Mouse (Mus musculus) stomach, adult 2 months (tissue): ENCODE data around the gene Xpo4. TPM values are rescaled to one million over a fixed set of nuclear protein-coding genes. Genes with fewer than 3 reads are reported as not detected.

Source experiments
- polyA plus RNA-seq: library from polyadenylated mRNA; depleted of rRNA; stranded (reverse); fragments of >200 nt; gene quantifications from 2 replicates; pipeline ENCODE4 v1.2.3, GENCODE M21; 2012; rRNA removed

Gene Xpo4
- 0.26 and 0.74 TPM in 2 replicates for polyA plus RNA-seq

DNA sequence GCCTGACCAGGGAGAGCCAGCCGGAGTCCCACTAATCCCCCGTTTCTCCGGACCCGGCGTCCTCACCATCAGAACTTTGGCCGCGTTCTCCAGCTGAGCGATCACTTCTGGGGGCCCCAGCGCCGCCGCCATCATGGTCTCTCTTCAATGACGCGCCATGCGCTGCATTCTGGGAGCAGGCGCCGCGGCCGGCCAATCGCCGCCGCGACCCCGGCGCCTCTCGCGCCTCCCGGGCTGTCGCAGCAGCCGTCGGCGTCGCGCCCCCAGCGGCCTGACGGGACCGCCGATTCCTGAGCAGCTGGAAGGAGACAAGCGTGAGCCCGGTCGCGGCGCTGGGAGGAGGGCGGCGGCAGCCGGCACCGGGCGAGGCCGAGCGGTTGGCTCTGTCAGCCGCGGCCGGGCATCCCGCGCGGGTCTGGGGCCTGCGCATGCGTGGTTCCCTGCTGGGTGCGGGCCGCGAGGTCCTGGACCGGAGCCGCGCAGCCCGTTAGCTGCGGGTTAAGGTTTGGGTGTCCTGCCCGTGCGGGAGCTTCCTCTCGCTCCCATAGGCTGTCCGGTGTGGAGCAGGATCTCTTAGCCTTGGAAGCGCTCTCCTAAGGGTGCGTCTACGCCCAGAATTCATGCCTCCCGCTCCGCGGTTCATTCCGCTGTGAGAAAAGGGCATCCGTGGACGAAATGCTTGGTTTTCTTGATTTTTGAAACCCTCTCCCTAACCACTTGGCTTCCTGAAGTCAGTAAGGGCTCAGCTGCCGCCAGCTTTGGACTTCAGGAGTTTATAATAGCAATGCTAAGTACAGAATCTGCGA, at the start of gene Xpo4:
TSS of gene Xpo4 (minus strand) at position 609 of the 806 bp plus-strand sequence.

DNA sequence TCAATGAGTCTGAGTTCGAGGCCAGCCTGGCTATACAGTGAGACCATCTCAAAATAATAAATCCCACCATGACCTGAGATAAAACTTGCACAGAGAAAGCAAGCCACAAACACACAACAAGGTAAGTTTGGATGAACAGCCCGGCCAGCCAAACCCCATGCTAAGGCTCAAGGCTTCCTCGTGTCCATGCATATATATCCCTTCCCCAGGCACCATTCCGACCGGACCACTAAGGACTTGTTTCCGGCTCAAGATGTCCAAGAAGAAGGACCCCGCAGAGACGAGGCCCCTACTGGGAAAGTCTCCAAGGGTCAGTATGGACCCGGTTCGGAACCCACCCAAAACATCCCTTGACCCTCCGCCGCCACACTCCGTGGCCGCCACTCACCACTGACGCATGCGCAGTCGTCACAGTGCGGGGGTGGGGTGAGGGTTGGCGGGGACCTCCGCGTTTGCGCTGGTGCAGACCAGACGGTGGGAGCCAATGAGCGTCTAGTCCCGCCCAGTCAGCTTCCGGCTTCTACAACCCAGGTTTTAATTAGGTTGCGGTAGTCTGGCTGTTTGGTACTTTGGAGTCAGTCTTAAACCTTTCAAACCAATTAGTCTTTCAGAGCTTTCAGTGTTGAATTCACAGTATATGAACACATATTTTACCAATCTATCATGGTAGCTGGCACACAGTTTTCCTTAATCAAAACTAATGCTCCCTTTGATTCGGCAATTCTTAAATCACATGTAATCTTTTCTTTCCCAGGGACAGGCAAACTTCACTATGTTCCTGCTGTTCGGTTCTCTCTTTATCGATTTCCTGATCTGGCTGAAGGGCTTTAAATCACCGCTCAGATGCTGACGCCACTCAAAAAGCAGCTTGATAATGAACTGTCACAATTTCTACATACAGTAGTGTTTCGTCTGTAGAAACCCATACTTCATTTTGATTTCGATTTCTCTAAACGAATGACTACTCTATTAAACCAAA, 93.8 kb downstream of the Xpo4 start, which contains the start of gene Eef1akmt1:
TSS of gene Eef1akmt1 (minus strand) at position 458 of the 979 bp plus-strand sequence.

Other genes with a start within 250 kb of the Xpo4 start
- gene Ift88, start 241.4 kb downstream of the Xpo4 start, polyA plus RNA-seq, result 0.83 and 1.1 TPM in 2 replicates
- 8.9 and 14.4 TPM in 2 replicates for gene Il17d, start 140.7 kb downstream of the Xpo4 start, polyA plus RNA-seq
- gene Eef1akmt1, start 93.8 kb downstream of the Xpo4 start, polyA plus RNA-seq, result 2.9 and 3.7 TPM in 2 replicates
- not detected in 2 replicates for gene Gm49361, start 80.7 kb upstream of the Xpo4 start, polyA plus RNA-seq
- gene Lats2, start 93.0 kb upstream of the Xpo4 start, polyA plus RNA-seq, result 9.5 and 19.2 TPM in 2 replicates
- 6.9 and 20.0 TPM in 2 replicates for gene Sap18, start 132.8 kb upstream of the Xpo4 start, polyA plus RNA-seq
- 0.30 and 0.31 TPM in 2 replicates for gene Ska3, start 160.8 kb upstream of the Xpo4 start, polyA plus RNA-seq
- gene Mrpl57, start 160.8 kb upstream of the Xpo4 start, polyA plus RNA-seq, result 41.3 and 49.2 TPM in 2 replicates
- gene Zdhhc20, start 224.8 kb upstream of the Xpo4 start, polyA plus RNA-seq, result 0.99 and 1.7 TPM in 2 replicates